Mouse (Mus musculus): Measurements from ENCODE around the gene Syt1.

Gene Syt1

DNA sequence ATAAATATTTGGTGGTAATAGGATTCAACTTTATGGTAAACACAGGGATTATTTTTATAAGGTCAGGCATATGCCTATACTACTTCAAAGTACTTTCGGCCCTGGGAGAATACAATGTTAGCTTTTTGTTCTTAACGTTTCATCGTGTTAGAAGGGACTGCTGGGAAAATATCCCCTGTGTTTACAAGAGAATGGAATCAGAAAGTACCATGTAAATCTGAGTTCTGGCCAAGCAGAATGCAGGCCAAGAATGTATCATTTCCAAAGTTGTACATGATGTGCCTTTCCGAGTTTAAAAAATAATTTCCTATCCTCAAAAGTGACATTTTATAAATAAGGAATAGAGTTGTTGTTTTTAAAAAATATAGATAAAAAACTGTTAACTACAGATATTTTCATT, 121.7 kb downstream of the Syt1 start:
- CTCF ChIA-PET, result no interaction called here
- POLR2A ChIA-PET, result no interaction called here

DNA sequence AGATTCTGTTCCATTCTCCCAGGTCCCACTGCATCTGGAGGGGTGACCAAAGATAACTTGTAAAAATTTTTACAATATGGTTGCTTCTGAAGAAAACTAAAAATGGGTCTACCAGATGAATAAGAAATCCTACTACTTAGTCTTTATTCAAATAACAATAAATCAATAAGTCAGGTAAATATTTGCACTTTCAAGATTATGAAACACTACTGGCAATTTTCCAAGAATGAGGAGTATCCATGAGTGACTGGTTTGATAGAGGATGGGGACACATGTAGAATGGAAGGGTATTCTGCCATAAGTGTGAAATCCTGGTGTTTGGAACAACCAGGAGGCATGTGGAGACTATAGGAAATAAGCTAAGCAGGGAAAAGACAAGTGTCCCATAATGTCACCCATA, 124.0 kb downstream of the Syt1 start:
- ChIA-PET POLR2A (no interaction called here), CTCF (no interaction called here)

DNA sequence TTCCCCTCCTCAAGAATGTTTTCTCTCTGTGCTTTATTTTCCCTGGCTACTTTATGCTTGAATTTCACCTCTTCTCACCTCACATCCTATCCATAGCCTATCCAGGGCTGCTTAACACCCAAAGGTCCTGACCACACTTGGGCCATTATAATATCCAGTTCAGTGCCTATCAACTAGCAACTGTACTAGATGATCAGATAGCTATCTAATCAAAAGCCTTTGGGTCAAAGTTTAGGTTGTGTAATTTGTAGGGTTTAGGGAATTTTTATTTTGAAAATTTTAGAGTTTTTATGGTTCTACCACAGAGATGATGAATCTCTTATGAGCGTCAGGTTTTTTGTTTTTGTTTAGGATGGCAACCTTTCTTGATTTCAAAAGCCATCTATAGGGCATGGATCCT, 125.0 kb downstream of the Syt1 start:
- ChIA-PET POLR2A (no interaction called here), CTCF (no interaction called here)

- ChIA-PET POLR2A (no interaction called here), CTCF (no interaction called here)
Observed at GRCm38 (mm10) chr10:108884520-108884919, 126.3 kb downstream of the Syt1 start.

DNA sequence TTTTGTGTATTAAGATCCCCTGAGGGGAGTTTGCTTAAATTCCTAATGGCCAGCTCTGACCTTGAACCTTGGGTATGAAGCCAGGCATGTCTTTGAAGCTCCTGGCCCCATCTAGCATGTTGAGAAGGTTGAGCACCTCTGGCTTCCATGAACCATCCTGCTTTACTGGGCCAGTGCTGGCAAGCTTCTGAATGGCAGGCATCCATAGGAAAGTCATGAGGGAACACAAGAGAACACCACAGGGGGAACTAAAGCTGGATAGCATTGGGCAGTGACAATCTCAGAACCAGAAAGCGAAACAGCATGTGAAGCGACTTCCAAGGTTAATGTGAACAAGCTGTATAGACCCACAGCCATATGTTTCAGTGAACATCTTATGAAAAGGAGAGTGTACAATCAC, 130.4 kb downstream of the Syt1 start:
- CTCF ChIA-PET, result no interaction called here
- POLR2A ChIA-PET, result no interaction called here

GRCm38 (mm10) chr10:108875730-108876129, 135.1 kb downstream of the Syt1 start:
- ChIA-PET POLR2A (no interaction called here), CTCF (no interaction called here)

- CTCF ChIA-PET, result no interaction called here
- POLR2A ChIA-PET, result no interaction called here
Observed at GRCm38 (mm10) chr10:108874687-108875086, 136.1 kb downstream of the Syt1 start.

- CTCF ChIA-PET, result interaction anchor here in 2 of 4 experiments (0.7 to 1.3 kb wide), 2 partner anchors 146 to 1013 kb away, joined by 3 read pairs; no protein-coding TSS in a partner anchor
Observed at GRCm38 (mm10) chr10:108872359-108872758, 138.4 kb downstream of the Syt1 start.

DNA sequence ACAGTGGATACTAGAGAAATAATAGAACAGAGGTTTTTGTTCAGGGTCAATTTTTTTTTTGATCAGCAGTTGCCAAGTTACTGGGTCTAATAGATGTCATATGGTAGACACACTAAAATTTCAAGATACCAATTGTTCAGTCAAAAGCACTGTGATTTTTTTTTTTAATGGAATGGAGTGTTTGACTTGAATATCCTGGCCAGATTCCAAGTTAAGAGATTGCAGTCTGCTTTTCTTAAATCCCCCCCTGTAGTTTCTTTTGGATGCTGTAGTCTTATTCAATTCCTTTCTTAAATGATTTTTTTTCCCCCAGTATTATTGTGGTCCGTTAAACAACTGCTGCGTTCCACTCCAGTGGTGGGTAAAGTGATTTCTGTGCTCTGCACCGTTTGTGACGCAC, 140.2 kb downstream of the Syt1 start:
- CTCF ChIA-PET, result no interaction called here
- POLR2A ChIA-PET, result no interaction called here

More at GRCm38 (mm10) chr10:108872359-108872758, 138.4 kb downstream of the Syt1 start:
- POLR2A ChIA-PET, result no interaction called here

DNA sequence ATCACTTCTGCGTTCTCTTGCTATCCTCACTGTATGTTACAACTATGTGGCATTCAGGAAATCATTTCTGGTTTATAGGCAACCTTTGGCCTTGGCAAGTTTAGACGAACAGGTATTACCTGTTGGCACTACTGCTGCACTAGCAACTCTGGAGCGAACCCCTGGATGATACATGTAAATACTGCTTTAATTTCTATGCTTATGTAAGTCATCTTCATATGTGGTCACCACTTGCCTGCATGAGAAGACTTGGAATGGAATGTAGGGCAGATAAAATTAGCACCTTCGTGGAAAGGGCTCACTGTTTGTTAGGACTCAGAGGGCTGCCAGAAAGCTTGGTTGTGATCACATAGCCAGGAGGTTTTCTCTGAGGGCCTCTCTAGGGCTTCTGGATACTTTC, 142.6 kb downstream of the Syt1 start:
- ChIA-PET POLR2A (no interaction called here), CTCF (no interaction called here)

GRCm38 (mm10) chr10:108867202-108867601, 143.6 kb downstream of the Syt1 start:
- ChIA-PET POLR2A (no interaction called here), CTCF (no interaction called here)

DNA sequence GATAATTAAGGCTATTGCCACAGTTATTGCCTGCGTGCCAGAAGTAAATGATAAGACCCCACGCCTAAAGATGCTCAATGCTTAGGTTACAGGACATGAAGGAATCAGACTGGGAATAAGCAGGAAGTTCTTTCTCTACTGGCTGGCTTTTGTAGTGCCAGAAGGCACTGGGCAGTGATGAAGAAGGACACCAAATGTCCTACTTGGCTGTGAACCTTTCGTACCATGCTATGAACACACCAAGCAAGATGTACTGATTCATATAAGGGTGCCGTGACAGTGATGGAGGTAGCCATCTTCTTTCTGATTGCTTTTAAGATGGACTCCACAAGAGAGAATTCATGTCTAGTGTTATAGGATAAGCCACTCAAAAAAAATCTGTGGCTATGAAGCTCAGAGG, 145.2 kb downstream of the Syt1 start:
- CTCF ChIA-PET, result no interaction called here

DNA sequence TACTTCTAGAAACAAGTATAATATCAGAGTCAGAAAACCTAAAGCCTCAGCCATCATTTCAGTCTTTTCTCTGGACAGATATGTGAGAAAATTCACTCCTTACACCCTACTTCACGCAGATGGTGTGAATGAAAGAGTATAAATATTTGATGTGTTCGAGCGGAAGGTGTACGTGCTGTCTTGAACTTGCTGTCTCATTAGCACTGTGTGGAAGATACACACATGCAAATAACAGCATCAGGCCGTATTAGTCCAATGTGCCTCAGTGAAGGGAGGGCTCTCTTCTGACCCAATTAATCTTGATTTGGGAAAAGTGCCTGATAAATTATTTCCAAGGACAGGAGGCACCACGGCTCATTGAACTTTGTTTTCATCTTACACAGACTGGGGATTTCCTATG, 154.8 kb downstream of the Syt1 start:
- ChIA-PET CTCF (no interaction called here), POLR2A (no interaction called here)

More for the DNA sequence above, 145.2 kb downstream of the Syt1 start:
- POLR2A ChIA-PET, result no interaction called here

GRCm38 (mm10) chr10:108852757-108853156, 158.0 kb downstream of the Syt1 start:
- ChIA-PET CTCF (no interaction called here), POLR2A (no interaction called here)

GRCm38 (mm10) chr10:108837434-108837833, 173.3 kb downstream of the Syt1 start:
- POLR2A ChIA-PET, result no interaction called here
- CTCF ChIA-PET, result no interaction called here

DNA sequence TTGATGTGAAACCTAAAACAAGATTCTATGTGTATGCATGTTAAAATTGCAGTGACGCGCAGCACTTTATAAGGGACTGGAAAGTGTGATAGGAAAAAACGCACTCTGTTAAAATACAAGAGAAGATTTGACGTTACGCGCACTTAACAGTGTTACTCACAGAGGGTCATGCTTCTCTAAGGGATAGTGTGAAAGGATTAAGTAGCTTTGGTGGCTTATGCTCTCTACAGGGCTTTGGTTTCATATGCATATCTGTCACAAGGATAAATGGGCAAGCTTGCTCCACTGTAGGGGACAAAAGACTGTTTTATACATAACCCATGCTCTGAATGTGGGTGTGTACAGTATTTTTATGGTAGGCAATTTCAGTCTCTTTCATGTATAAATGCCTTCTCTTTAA, 178.5 kb downstream of the Syt1 start:
- CTCF ChIA-PET, result no interaction called here
- POLR2A ChIA-PET, result no interaction called here

DNA sequence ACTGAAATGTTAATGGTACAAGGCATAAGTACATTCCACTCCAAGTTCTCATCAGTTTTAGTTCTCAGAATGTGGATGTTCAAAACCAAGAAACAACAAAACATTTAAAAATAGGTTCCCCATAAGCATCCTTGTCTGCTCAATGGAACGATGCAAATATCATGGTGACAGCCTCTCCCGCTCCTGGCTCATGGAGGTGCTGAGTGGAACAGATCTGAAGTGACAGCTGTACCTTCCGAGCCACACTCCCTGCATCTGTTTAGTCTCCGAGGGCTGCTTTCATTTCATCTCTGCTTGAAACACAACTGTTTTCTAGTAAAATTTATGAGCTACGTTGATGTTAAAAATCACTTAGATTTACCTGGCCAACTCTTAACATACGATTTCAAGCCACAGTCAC, 179.0 kb downstream of the Syt1 start:
- ChIA-PET POLR2A (no interaction called here), CTCF (no interaction called here)

DNA sequence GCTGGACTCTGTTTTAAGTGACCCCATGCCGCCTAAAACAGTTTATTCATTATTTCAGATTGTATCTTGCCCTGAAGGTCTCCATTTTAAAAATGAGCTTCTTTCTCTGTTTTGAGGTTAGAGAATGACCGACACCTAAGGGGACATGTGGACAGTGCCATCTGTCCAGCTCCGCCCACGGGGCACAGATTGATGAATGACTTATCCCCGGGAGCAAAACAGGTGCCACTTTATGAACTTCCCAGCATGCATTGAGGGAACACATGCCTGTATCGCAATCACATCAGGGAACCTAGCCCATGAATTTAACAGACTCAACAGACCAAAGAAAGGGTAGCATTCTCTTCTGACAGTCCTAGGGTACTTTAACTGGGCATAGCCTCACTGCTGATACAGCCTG, 188.5 kb downstream of the Syt1 start:
- ChIA-PET POLR2A (no interaction called here), CTCF (no interaction called here)

- ChIA-PET CTCF (no interaction called here), POLR2A (no interaction called here)
Observed at GRCm38 (mm10) chr10:108815339-108815738, 195.4 kb downstream of the Syt1 start.

GRCm38 (mm10) chr10:108804380-108804779, 206.4 kb downstream of the Syt1 start:
- CTCF ChIA-PET, result interaction anchor here in 1 of 4 experiments (0.6 kb wide), 1 partner anchor 729 kb away, joined by 3 read pairs; no protein-coding TSS in a partner anchor
- POLR2A ChIA-PET, result no interaction called here

DNA sequence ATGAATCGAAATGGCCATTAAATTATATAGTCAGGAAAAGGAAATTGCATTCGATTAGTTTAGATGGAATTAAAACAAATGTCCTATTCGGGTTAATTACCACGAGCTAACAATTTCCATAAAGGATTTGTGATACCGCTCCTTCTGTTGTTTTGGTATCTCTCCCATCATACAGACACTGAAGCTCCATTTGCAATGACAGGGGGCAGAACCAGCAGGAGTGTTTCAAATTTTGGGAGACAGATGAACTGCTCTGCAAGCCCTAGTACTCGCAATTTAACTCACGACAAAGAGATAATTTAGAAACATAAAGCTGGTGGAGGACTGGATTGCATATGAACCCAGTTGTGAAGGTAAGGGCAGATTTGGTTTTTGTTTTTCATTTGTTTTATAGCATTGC, 210.0 kb downstream of the Syt1 start:
- POLR2A ChIA-PET, result no interaction called here
- CTCF ChIA-PET, result no interaction called here

DNA sequence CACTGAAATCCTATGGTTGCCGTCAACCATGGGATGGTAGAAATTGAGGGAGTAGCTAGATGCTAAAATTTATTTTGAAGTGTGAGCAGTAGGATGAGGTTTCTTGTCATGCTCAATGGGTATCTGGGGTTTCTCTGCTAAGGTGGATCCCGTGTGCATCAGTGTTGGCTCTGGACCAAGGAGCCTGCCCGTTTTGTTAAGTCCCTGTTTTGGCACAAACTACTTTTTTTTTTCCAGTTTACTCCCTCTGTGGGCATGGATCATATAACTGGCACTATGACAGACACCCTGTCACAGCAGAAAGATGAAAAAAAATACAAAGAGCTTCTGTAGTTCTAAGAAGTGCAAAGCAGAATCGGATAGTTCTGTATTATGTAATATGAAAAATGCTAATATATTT, 212.0 kb downstream of the Syt1 start:
- POLR2A ChIA-PET, result no interaction called here
- CTCF ChIA-PET, result no interaction called here

GRCm38 (mm10) chr10:108782817-108783216, 228.0 kb downstream of the Syt1 start:
- POLR2A ChIA-PET, result no interaction called here
- CTCF ChIA-PET, result no interaction called here

Measured in embryonic stem cell, embryonic (primary cell).